Mouse (Mus musculus) liver, embryonic 14.5 days (tissue): Measurements from ENCODE around the gene Kbtbd6.

Source experiments
- CTCF ChIP-seq: IDR thresholded peaks from 2 replicates; pipeline ENCODE4 v1.5.1; 2016; ENCODE audit warnings: antibody characterized with exemption, low read depth, control low read depth
- EP300 ChIP-seq: IDR thresholded peaks from 2 replicates; pipeline ENCODE4 v1.6.1; 2016; ENCODE audit warnings: antibody characterized with exemption, low read depth

DNA sequence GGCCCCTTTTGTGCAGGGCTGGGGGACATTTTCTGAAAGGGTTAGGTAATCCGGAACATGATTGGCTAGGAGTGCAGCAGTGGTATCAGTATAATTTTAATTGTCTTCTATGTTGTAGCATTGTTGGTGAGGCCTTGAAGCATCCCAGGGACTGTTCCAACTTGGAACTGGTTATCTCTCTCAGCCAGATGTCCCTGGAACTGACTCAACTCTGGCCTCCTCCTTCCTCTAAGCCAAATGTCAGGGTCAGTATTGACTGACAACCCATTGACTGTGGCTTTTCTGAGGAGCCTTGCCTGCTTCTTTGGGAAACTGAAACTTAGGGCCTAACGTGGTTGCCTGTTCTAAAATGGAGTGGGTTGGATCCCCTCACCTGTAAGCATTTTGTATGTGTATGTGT, 11.0 kb upstream of the Kbtbd6 start:
- TF ChIP-seq EP300 (no peak), CTCF (no peak)
